Mouse (Mus musculus) forebrain, embryonic 16.5 days (tissue): ENCODE data around the gene Col4a2. TPM values are rescaled to one million over a fixed set of nuclear protein-coding genes. Genes with fewer than 3 reads are reported as not detected.

Source experiments
- ATAC-seq: fragments of 200-750 bp; cut with Nextera tagmentation; 2 replicates; pipeline ENCODE4 v1.8.0; 2017; ENCODE audit warnings: mild to moderate bottlenecking, moderate library complexity
- H3K27ac ChIP-seq: fragments of 300-500 bp; sonication (generic); 2 replicates; pipeline ENCODE4 v1.5.1; 2014; ENCODE audit warnings: low read length, control low read depth
- H3K27me3 ChIP-seq: fragments of 300-500 bp; sonication (generic); replicated peaks from 2 replicates; pipeline ENCODE4 v1.6.1; 2014; ENCODE audit warnings: low read length; ENCODE audit not compliant: control insufficient read depth, insufficient read depth
- H3K36me3 ChIP-seq: fragments of 300-500 bp; sonication (generic); 2 replicates; pipeline ENCODE4 v1.6.1; 2014; ENCODE audit not compliant: control insufficient read depth, insufficient read depth
- H3K4me1 ChIP-seq: fragments of 300-500 bp; sonication (generic); replicated peaks from 2 replicates; pipeline ENCODE4 v1.6.1; 2014; ENCODE audit warnings: low read length; ENCODE audit not compliant: control insufficient read depth, insufficient read depth
- H3K4me2 ChIP-seq: fragments of 300-500 bp; sonication (generic); 2 replicates; pipeline ENCODE4 v1.6.1; 2014; ENCODE audit warnings: mild to moderate bottlenecking, low read length, control low read depth
- H3K4me3 ChIP-seq: fragments of 300-500 bp; sonication (generic); replicated peaks from 2 replicates; pipeline ENCODE4 v1.5.1; 2014; ENCODE audit warnings: mild to moderate bottlenecking, low read length, control low read depth
- H3K9ac ChIP-seq: fragments of 300-500 bp; sonication (generic); replicated peaks from 2 replicates; pipeline ENCODE4 v1.6.1; 2014; ENCODE audit warnings: low read depth, low read length, control low read depth
- H3K9me3 ChIP-seq: fragments of 300-500 bp; sonication (generic); 2 replicates; pipeline ENCODE4 v1.6.1; 2016; ENCODE audit warnings: low read length; ENCODE audit not compliant: control insufficient read depth
- WGBS: fragments of 180-500 bp; shearing (Covaris S2); extraction: QIAGEN DNeasy Blood & Tissue Kit; methylation state at CpG from one replicate; pipeline ENCODE4 v1.1.7; 2014; 5-methylcytosine and 5-hydroxymethylcytosine counted together
- polyA plus RNA-seq: library from polyadenylated mRNA; unstranded; fragments of >200 nt; fragmentation: Nextera tagmentation; extraction: Ambion mirVana; gene quantifications from 2 replicates; pipeline ENCODE4 v1.2.1, GENCODE M21; 2015

Col4a2 gene
- polyA plus RNA-seq, 1 experiment from 2014 or later, result 29.1 TPM

- Histone ChIP-seq H3K4me1 (no peaks in the 10 kb centered on the region; the same call in 1 of the 2 replicates), H3K27ac (no peak overlapping the region), H3K4me2 (no peak overlapping the region), H3K4me3 (no peak overlapping the region), H3K9ac (no peak overlapping the region), H3K9me3 (no peaks in the 10 kb centered on the region), H3K27me3 (no peaks in the 10 kb centered on the region), H3K36me3 (no peaks in the 10 kb centered on the region)
- whole genome bisulfite sequencing, result 91% methylated on average over 6 of the region's 6 CpGs
- ATAC-seq, result no peak
Measured at GRCm38 (mm10) chr8:11304027-11304601, 8.5 kb upstream of the Col4a2 start.

- ATAC-seq, result no peak
Measured at GRCm38 (mm10) chr8:11305539-11305938, 7.1 kb upstream of the Col4a2 start.

GRCm38 (mm10) chr8:11307451-11307850 is 5.2 kb upstream of the Col4a2 start:
- H3K27me3 ChIP-seq, result peaks cover 8% of the 10 kb centered on the region; the same call in 1 of the 2 replicates
- peaks cover 4% of the 10 kb centered on the region for H3K4me1 ChIP-seq
- no peak overlapping the region for H3K9ac ChIP-seq
- no peaks in the 10 kb centered on the region for H3K36me3 ChIP-seq
- H3K4me2 ChIP-seq, result no peak overlapping the region
- H3K9me3 ChIP-seq, result no peaks in the 10 kb centered on the region
- no peak overlapping the region for H3K27ac ChIP-seq
- WGBS, result 68% methylated on average over 7 of the region's 7 CpGs
- no peak overlapping the region for H3K4me3 ChIP-seq
- ATAC-seq, result no peak

More at GRCm38 (mm10) chr8:11305539-11305938, 7.1 kb upstream of the Col4a2 start:
- no peak overlapping the region for H3K27ac ChIP-seq
- H3K36me3 ChIP-seq, result no peaks in the 10 kb centered on the region
- 91% methylated on average over 1 of the region's 1 CpGs for WGBS
- no peak overlapping the region for H3K4me2 ChIP-seq
- H3K9me3 ChIP-seq, result no peaks in the 10 kb centered on the region
- peaks cover 3% of the 10 kb centered on the region; the same call in 1 of the 2 replicates for H3K27me3 ChIP-seq
- H3K9ac ChIP-seq, result no peak overlapping the region
- no peak overlapping the region for H3K4me3 ChIP-seq
- no peaks in the 10 kb centered on the region; the same call in 1 of the 2 replicates for H3K4me1 ChIP-seq

DNA sequence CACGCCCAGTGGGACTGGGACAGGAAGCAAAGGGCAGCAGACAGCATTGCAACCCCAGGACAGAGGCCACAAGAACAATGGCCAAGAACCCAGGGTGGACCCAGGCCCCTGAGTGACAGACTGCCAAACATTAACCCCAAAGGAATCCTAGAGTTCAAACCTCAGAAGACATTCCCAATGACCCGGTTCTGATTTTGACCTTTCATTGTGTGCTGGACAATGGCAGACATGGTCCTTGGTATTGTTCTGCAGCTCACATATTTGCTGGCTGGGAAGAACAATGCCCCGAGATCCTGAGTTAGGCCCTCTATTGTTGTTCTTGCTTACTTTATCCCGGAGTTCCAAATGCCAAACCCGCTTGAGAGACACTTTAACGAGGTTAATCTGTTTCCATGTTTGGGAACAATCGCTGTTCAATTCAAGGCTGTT is 4.0 kb upstream of the Col4a2 start:
- no peak for ATAC-seq
- Histone ChIP-seq H3K4me1 (peaks cover 8% of the 10 kb centered on the region), H3K9ac (no peak overlapping the region), H3K36me3 (no peaks in the 10 kb centered on the region), H3K27me3 (peaks cover 10% of the 10 kb centered on the region), H3K4me3 (no peak overlapping the region), H3K9me3 (no peaks in the 10 kb centered on the region), H3K4me2 (no peak overlapping the region), H3K27ac (no peak overlapping the region)
- 36% methylated on average over 7 of the region's 7 CpGs for WGBS

DNA sequence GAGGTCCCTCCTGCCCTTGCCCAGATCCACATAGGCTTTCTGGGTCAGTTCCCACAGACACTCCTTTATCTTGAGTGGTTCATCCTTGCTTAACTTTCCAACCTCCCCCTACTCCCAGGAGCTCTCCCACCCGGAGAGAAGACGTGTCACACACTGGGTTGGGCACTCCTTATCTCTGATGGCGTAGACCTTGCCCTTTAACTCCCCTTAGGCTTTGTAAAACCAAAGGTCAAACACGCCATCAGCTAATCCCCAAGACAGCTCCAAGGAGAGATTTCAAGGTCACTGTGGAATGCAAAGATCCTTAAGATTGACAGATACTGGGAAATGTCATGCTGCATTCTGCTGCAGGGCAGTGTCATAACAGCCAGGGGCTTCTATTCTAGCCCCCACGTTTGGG is 3.4 kb upstream of the Col4a2 start:
- no peak overlapping the region for H3K4me2 ChIP-seq
- no peak overlapping the region for H3K9ac ChIP-seq
- peaks cover 14% of the 10 kb centered on the region for H3K4me1 ChIP-seq
- no peak for ATAC-seq
- no peak overlapping the region for H3K4me3 ChIP-seq
- no peak overlapping the region for H3K27ac ChIP-seq
- 71% methylated on average over 5 of the region's 5 CpGs for WGBS
- H3K36me3 ChIP-seq, result no peaks in the 10 kb centered on the region
- peaks cover 16% of the 10 kb centered on the region for H3K27me3 ChIP-seq
- no peaks in the 10 kb centered on the region for H3K9me3 ChIP-seq

DNA sequence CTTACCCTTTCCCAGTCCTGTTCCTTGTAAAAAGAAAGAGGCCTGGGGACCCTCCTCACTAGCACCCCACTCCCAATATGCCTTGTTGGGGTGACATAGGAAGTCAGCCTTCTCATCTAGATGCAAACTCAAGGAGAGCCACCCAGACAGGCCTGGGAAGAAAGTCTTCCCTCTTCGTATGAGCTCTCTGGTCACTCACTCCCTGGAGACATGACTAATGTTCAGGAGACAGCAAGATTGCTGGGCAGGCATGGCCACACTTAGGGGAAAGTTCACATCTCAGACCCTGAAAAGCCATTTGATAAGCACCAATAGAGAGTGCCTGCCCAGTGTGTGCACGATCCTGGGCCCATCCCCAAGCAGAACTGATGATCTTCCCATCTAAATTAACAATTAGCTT is 2.6 kb upstream of the Col4a2 start:
- Histone ChIP-seq H3K4me3 (no peak overlapping the region), H3K9ac (no peak overlapping the region), H3K4me1 (peaks cover 14% of the 10 kb centered on the region), H3K27ac (no peak overlapping the region), H3K27me3 (peaks cover 22% of the 10 kb centered on the region), H3K36me3 (no peaks in the 10 kb centered on the region), H3K9me3 (no peaks in the 10 kb centered on the region), H3K4me2 (no peak overlapping the region)
- ATAC-seq, result no peak
- 83% methylated on average over 2 of the region's 2 CpGs for WGBS

- no peak overlapping the region; the same call in 1 of the 2 replicates for H3K27ac ChIP-seq
- no peaks in the 10 kb centered on the region for H3K36me3 ChIP-seq
- H3K9ac ChIP-seq, result peak overlapping the region; percentile 71
- WGBS, result 3% methylated on average over 34 of the region's 34 CpGs
- H3K4me3 ChIP-seq, result peak overlapping the region; percentile 64
- peak; percentile 55 for ATAC-seq
- peaks cover 22% of the 10 kb centered on the region for H3K27me3 ChIP-seq
- peaks cover 14% of the 10 kb centered on the region for H3K4me1 ChIP-seq
- no peaks in the 10 kb centered on the region for H3K9me3 ChIP-seq
- peak overlapping the region; percentile 77 for H3K4me2 ChIP-seq
Measured at GRCm38 (mm10) chr8:11311681-11312348, 790 bp upstream of the Col4a2 start.

DNA sequence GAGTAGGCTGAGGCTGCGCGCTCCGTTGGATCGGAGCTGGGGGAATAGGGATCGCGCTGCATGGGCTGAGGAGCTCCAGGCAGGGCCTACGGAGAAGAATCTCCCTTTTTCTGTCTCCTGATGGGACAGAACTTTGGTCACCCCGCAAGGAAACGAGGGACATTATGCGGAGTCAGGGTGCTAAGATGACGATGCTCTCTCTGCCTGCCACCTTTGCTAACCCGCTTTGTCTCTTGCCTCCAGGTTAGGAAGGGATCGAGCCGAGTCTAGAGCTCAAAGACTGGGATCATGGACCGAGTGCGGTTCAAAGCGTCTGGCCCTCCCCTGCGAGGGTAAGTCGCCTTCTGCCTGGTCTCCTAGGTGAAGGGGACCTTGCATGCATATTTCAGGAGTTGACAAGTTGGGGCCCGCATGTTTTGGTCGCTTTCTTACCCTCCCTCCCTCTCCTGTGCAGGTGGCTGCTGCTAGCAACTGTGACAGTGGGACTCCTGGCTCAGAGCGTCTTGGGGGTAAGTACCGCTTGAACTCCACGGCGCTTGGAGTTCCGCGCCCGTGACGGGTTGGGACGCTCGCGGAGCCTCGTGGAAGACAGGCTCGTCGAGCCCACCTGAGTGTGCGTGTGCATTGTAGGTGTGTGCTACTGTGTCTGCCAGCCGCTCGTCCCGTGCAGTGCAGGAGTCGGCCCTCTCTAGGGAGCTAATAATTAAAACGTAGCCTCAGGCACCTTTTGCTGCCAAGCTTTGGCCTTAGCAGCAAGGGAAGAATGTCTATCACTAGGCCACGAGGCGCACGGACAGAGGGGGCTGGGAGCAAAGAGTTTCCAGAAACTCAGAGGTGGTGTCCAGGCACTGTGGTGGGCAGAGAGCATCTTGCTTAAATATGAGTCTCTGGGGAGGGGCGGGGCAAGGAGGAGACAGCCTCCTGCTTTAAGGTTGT is 839 bp downstream of the Col4a2 start:
- WGBS, result 3% methylated on average over 45 of the region's 45 CpGs
- Histone ChIP-seq H3K27ac (no peak overlapping the region), H3K36me3 (no peaks in the 10 kb centered on the region), H3K9ac (peak overlapping the region; percentile 71), H3K4me3 (peak overlapping the region; percentile 64), H3K27me3 (peaks cover 22% of the 10 kb centered on the region), H3K4me1 (peaks cover 14% of the 10 kb centered on the region), H3K4me2 (peak overlapping the region; percentile 77), H3K9me3 (no peaks in the 10 kb centered on the region)
- ATAC-seq, result peak; percentile 49

DNA sequence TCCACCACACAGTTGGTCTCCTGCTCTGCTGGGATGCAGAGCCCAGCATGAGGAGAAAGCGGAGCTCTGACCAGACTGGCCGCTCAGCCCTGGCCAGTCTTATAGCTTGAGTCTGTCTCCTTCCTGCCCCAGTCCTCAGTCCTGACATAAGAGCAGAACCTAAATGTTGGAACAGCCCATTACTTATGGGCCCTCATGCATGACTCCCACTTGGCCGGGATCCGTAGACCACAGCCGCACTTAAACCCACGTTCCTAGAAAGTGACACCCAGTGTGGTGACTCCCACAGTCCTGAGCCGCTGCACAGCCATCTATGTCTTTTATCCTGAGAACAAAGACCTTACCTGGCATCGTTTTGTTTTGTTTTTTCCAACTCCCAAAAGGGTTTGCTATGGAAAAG is 2.0 kb downstream of the Col4a2 start:
- no peak for ATAC-seq
- 89% methylated on average over 8 of the region's 8 CpGs for WGBS
- Histone ChIP-seq H3K4me3 (peak overlapping the region; percentile 3; the same call in 1 of the 2 replicates), H3K4me2 (peak overlapping the region; percentile 12; the same call in 1 of the 2 replicates), H3K9me3 (no peaks in the 10 kb centered on the region), H3K4me1 (peaks cover 14% of the 10 kb centered on the region), H3K36me3 (no peaks in the 10 kb centered on the region), H3K27me3 (peaks cover 21% of the 10 kb centered on the region), H3K9ac (no peak overlapping the region), H3K27ac (no peak overlapping the region)
